Mouse (Mus musculus): ENCODE results near the gene Brdt. TPM values are rescaled to one million over a fixed set of nuclear protein-coding genes. Genes with fewer than 3 reads are reported as not detected.
A peak's percentile ranks its signal among the peaks of the same experiment; 100 is the strongest.

Brdt gene
- polyA plus RNA-seq, 1 experiment: 0.09 TPM

- Histone ChIP-seq H3K79me3 (ENCODE audit: low read depth) (no peaks in the 10 kb centered on the region), H3ac (ENCODE audit: control insufficient read depth, insufficient read length, low read depth) (no peak overlapping the region), H3K4me3 (ENCODE audit: insufficient read depth, poor library complexity, severe bottlenecking) (no peak overlapping the region), H3K79me2 (ENCODE audit: control insufficient read depth, insufficient read depth) (peaks cover 8% of the 10 kb centered on the region), H3K36me3 (ENCODE audit: control insufficient read depth, insufficient read depth) (no peaks in the 10 kb centered on the region), H3K27me3 (ENCODE audit: control insufficient read depth, insufficient read depth, insufficient read length) (peaks cover 34% of the 10 kb centered on the region)
- no peak for TF ChIP-seq MYOD1 (IDR thresholded peaks at IDR 0.05; ENCODE audit: control insufficient read depth, insufficient read length, low read depth)
- TF ChIP-seq CTCF (IDR thresholded peaks at IDR 0.05; ENCODE audit: control insufficient read depth, insufficient read depth, insufficient read length): no peak
- no peak for TF ChIP-seq MYOG (IDR thresholded peaks at IDR 0.05; ENCODE audit: control insufficient read depth, extremely low read depth, insufficient read length)
- TF ChIP-seq USF1 (IDR thresholded peaks at IDR 0.05; ENCODE audit: low read depth): no peak
- no peak for TF ChIP-seq MAX (IDR thresholded peaks at IDR 0.05)
- TF ChIP-seq FOSL1 (IDR thresholded peaks at IDR 0.05; ENCODE audit: insufficient read depth, low read length, poor library complexity, severe bottlenecking): no peak
- no peak for TF ChIP-seq CEBPB (IDR thresholded peaks at IDR 0.05; ENCODE audit: low read depth)
Measured at GRCm38 (mm10) chr5:107287908-107288267, 43.1 kb upstream of the Brdt start.

DNA sequence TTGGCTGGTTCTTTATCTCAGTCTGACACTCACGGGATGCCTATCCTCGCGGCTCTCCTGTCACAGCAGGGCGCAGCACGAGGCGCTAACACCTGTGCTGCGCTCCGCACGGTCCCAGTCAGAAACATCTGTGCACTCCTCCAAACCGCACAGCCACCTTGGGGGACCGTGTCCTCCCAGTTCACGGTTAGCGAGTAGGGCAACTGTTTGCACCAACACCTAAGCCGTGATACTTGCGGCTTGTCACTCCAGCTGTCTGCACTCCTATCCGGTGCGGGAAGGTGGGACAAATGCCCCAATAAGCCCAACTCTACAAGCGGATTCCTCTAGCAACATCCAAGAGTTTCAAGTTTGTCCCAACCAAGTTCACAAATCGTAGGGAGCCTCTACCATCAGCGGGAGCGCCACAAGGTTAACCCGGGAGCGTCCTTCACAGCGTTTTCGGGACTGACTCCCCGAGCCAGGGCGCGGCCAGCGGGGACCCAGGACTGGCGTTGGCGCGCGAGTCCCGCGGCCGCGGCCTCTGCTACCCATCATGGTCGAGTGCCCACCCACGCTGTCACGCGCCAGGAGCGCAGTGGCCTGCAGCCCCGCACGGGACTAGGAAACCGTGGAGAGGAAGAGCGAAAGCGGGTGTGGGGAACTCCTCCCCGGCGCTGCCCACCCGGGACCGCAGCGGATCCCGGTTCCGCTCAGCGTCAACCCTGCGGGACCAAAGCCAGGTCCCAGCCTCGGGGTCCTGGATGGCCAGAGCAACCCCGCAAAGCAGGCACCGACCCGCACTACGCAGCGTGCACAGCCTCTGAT is 42.3 kb upstream of the Brdt start:
- peaks cover 8% of the 10 kb centered on the region for H3K79me2 ChIP-seq (ENCODE audit: control insufficient read depth, insufficient read depth)
- TF ChIP-seq USF1 (IDR thresholded peaks at IDR 0.05; ENCODE audit: low read depth): no peak
- TF ChIP-seq CTCF (IDR thresholded peaks at IDR 0.05; ENCODE audit: control insufficient read depth, insufficient read depth, insufficient read length): no peak
- no peak for TF ChIP-seq MYOD1 (IDR thresholded peaks at IDR 0.05; ENCODE audit: control insufficient read depth, insufficient read length, low read depth)
- no peak for TF ChIP-seq FOSL1 (IDR thresholded peaks at IDR 0.05; ENCODE audit: insufficient read depth, low read length, poor library complexity, severe bottlenecking)
- no peak for TF ChIP-seq CEBPB (IDR thresholded peaks at IDR 0.05; ENCODE audit: low read depth)
- TF ChIP-seq MAX (IDR thresholded peaks at IDR 0.05): no peak
- no peak for TF ChIP-seq MYOG (IDR thresholded peaks at IDR 0.05; ENCODE audit: control insufficient read depth, extremely low read depth, insufficient read length)

DNA sequence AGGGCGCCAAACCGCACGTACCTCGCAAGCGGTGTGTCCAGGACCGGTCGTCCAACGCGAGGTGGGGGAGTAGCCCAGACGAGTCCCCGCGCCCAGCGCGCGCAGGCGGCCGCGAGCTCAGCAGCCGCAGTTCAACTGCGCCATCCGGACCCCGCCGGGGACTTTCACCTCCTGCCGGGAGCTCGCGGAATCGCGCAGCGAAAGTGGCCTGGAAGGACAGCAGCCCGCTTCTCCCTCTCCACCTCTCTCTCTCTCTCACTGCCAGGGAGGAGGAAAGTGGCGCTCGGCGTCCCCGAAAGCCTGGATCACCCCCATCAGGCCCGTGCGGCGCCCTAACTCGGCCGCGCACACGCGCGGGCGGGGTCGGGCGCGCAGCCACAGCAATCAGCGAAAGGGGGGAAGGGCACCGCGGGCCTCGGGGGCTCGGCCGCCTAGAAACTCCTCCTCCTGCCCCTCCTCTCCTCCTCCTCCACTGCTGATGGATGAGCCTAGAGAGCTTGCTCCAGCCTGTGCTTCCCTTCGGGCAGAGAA is 41.7 kb upstream of the Brdt start, which contains the start of gene Tgfbr3:
Tgfbr3 (minus strand) TSS at position 396 of the 531 bp plus-strand sequence.
- Histone ChIP-seq H3K27me3 (ENCODE audit: control insufficient read depth, insufficient read depth, insufficient read length) (peaks cover 28% of the 10 kb centered on the region), H3K79me3 (ENCODE audit: low read depth) (no peaks in the 10 kb centered on the region), H3K4me3 (ENCODE audit: insufficient read depth, poor library complexity, severe bottlenecking) (peak within 1 kb of the TSS; percentile 48), H3K36me3 (ENCODE audit: control insufficient read depth, insufficient read depth) (no peaks in the 10 kb centered on the region), H3ac (ENCODE audit: control insufficient read depth, insufficient read length, low read depth) (peak within 1 kb of the TSS; percentile 3), H3K79me2 (ENCODE audit: control insufficient read depth, insufficient read depth) (peaks cover 8% of the 10 kb centered on the region)
- TF ChIP-seq MYOD1 (IDR thresholded peaks at IDR 0.05; ENCODE audit: control insufficient read depth, insufficient read length, low read depth) (no peak), FOSL1 (IDR thresholded peaks at IDR 0.05; ENCODE audit: insufficient read depth, low read length, poor library complexity, severe bottlenecking) (no peak), CEBPB (IDR thresholded peaks at IDR 0.05; ENCODE audit: low read depth) (no peak), MYOG (IDR thresholded peaks at IDR 0.05; ENCODE audit: control insufficient read depth, extremely low read depth, insufficient read length) (no peak), MAX (IDR thresholded peaks at IDR 0.05) (no peak), USF1 (IDR thresholded peaks at IDR 0.05; ENCODE audit: low read depth) (no peak), CTCF (IDR thresholded peaks at IDR 0.05; ENCODE audit: control insufficient read depth, insufficient read depth, insufficient read length) (no peak)

More for the DNA sequence above, 42.3 kb upstream of the Brdt start:
- Histone ChIP-seq H3K4me3 (ENCODE audit: insufficient read depth, poor library complexity, severe bottlenecking) (peak overlapping the region; percentile 48), H3K27me3 (ENCODE audit: control insufficient read depth, insufficient read depth, insufficient read length) (peaks cover 34% of the 10 kb centered on the region), H3ac (ENCODE audit: control insufficient read depth, insufficient read length, low read depth) (peak overlapping the region; percentile 3), H3K79me3 (ENCODE audit: low read depth) (no peaks in the 10 kb centered on the region), H3K36me3 (ENCODE audit: control insufficient read depth, insufficient read depth) (no peaks in the 10 kb centered on the region)

GRCm38 (mm10) chr5:107289986-107290385 is 41.0 kb upstream of the Brdt start:
- Histone ChIP-seq H3K79me2 (ENCODE audit: control insufficient read depth, insufficient read depth) (peaks cover 8% of the 10 kb centered on the region), H3K36me3 (ENCODE audit: control insufficient read depth, insufficient read depth) (no peaks in the 10 kb centered on the region), H3K4me3 (ENCODE audit: insufficient read depth, poor library complexity, severe bottlenecking) (no peak overlapping the region), H3K79me3 (ENCODE audit: low read depth) (no peaks in the 10 kb centered on the region), H3ac (ENCODE audit: control insufficient read depth, insufficient read length, low read depth) (no peak overlapping the region), H3K27me3 (ENCODE audit: control insufficient read depth, insufficient read depth, insufficient read length) (peaks cover 27% of the 10 kb centered on the region)
- no peak for TF ChIP-seq MYOD1 (IDR thresholded peaks at IDR 0.05; ENCODE audit: control insufficient read depth, insufficient read length, low read depth)
- no peak for TF ChIP-seq MAX (IDR thresholded peaks at IDR 0.05)
- TF ChIP-seq MYOG (IDR thresholded peaks at IDR 0.05; ENCODE audit: control insufficient read depth, extremely low read depth, insufficient read length): no peak
- no peak for TF ChIP-seq CTCF (IDR thresholded peaks at IDR 0.05; ENCODE audit: control insufficient read depth, insufficient read depth, insufficient read length)
- TF ChIP-seq USF1 (IDR thresholded peaks at IDR 0.05; ENCODE audit: low read depth): no peak
- no peak for TF ChIP-seq CEBPB (IDR thresholded peaks at IDR 0.05; ENCODE audit: low read depth)
- no peak for TF ChIP-seq FOSL1 (IDR thresholded peaks at IDR 0.05; ENCODE audit: insufficient read depth, low read length, poor library complexity, severe bottlenecking)

DNA sequence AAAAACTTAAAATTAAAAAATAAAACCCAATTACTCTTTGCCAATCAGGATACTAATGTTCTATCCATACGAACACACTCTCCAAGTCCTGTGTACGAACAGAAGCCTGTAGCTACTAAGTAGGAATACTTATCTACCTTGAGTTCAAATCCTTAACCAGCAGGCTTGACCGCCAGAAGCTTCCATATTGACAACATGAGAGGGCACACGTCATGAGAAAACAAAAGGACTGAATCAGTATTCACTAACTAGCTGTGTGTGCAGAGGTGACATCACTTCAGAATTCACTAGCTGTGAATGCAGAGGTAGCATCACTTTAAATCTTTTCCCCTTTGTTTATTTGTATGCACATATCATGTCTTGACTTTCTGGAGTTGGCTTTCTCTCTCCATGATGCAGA is 36.9 kb upstream of the Brdt start:
- Histone ChIP-seq H3K36me3 (ENCODE audit: control insufficient read depth, insufficient read depth) (no peaks in the 10 kb centered on the region), H3K4me3 (ENCODE audit: insufficient read depth, poor library complexity, severe bottlenecking) (no peak overlapping the region), H3K79me2 (ENCODE audit: control insufficient read depth, insufficient read depth) (no peaks in the 10 kb centered on the region), H3K27me3 (ENCODE audit: control insufficient read depth, insufficient read depth, insufficient read length) (peaks cover 13% of the 10 kb centered on the region), H3K79me3 (ENCODE audit: low read depth) (no peaks in the 10 kb centered on the region), H3ac (ENCODE audit: control insufficient read depth, insufficient read length, low read depth) (no peak overlapping the region)
- TF ChIP-seq FOSL1 (IDR thresholded peaks at IDR 0.05; ENCODE audit: insufficient read depth, low read length, poor library complexity, severe bottlenecking): no peak
- no peak for TF ChIP-seq MYOD1 (IDR thresholded peaks at IDR 0.05; ENCODE audit: control insufficient read depth, insufficient read length, low read depth)
- no peak for TF ChIP-seq CEBPB (IDR thresholded peaks at IDR 0.05; ENCODE audit: low read depth)
- TF ChIP-seq MYOG (IDR thresholded peaks at IDR 0.05; ENCODE audit: control insufficient read depth, extremely low read depth, insufficient read length): no peak
- TF ChIP-seq USF1 (IDR thresholded peaks at IDR 0.05; ENCODE audit: low read depth): no peak
- TF ChIP-seq MAX (IDR thresholded peaks at IDR 0.05): no peak
- no peak for TF ChIP-seq CTCF (IDR thresholded peaks at IDR 0.05; ENCODE audit: control insufficient read depth, insufficient read depth, insufficient read length)
